Mouse (Mus musculus) cerebellum, adult 2 months (tissue): ENCODE results near the gene Fam166b. TPM values are rescaled to one million over a fixed set of nuclear protein-coding genes. Genes with fewer than 3 reads are reported as not detected.

Experiments
- DNase-seq, 2 experiments: peaks; one replicate each; pipeline ENCODE4 v3.0.0; 2021
- H3K27ac ChIP-seq: fragments of 200-500 bp; 2 replicates; pipeline ENCODE4 v1.5.1; 2012; ENCODE audit warnings: low read length, control low read depth, inconsistent platforms; ENCODE audit not compliant: insufficient read depth
- H3K27me3 ChIP-seq: fragments of 200-500 bp; 2 replicates; pipeline ENCODE4 v1.6.1; 2012; ENCODE audit warnings: inconsistent platforms, mild to moderate bottlenecking, low read length, moderate library complexity; ENCODE audit not compliant: control insufficient read depth, insufficient read depth
- H3K4me1 ChIP-seq: fragments of 200-500 bp; 2 replicates; pipeline ENCODE4 v1.6.1; 2011; ENCODE audit warnings: low read length; ENCODE audit not compliant: control insufficient read depth, insufficient read depth
- H3K4me3 ChIP-seq: fragments of 200-500 bp; replicated peaks from 2 replicates; pipeline ENCODE3; 2011; ENCODE audit warnings: mild to moderate bottlenecking, low read depth, low read length, control low read depth; ENCODE audit not compliant: insufficient read depth
- CTCF ChIP-seq: fragments of 200-500 bp; IDR thresholded peaks from 2 replicates; pipeline ENCODE4 v1.5.1; 2011; ENCODE audit warnings: low read depth, mild to moderate bottlenecking, control low read depth, low read length, moderate library complexity, borderline replicate concordance; ENCODE audit not compliant: insufficient read depth
- POLR2A ChIP-seq: fragments of 200-500 bp; IDR thresholded peaks from 2 replicates; pipeline ENCODE4 v1.6.1; 2011; ENCODE audit warnings: low read length, control low read depth, borderline replicate concordance; ENCODE audit not compliant: insufficient read depth
- WGBS: fragments of 180-500 bp; shearing (Covaris S2); methylation state at CpG from one replicate; pipeline ENCODE4 v1.1.7; 2018; 5-methylcytosine and 5-hydroxymethylcytosine counted together
- polyA plus RNA-seq: library from polyadenylated mRNA; depleted of rRNA; stranded (reverse); fragments of >200 nt; gene quantifications from 2 replicates; pipeline ENCODE4 v1.2.3, GENCODE M21; 2012

Fam166b gene
- polyA plus RNA-seq, 1 experiment = 0.87 TPM

- 74% methylated on average over 9 of the region's 9 CpGs for WGBS
- Histone ChIP-seq H3K27me3 (no peaks in the 10 kb centered on the region), H3K4me1 (no peaks in the 10 kb centered on the region), H3K27ac (no peak overlapping the region), H3K4me3 (no peak overlapping the region)
- TF ChIP-seq CTCF = no peak
- TF ChIP-seq POLR2A = no peak
- DNase-seq = no peak
Measured at GRCm38 (mm10) chr4:43419801-43420281, 9.1 kb downstream of the Fam166b start.

GRCm38 (mm10) chr4:43418973-43419656 lies 9.8 kb downstream of the Fam166b start:
- Histone ChIP-seq H3K4me1 (no peaks in the 10 kb centered on the region), H3K27me3 (no peaks in the 10 kb centered on the region), H3K4me3 (no peak overlapping the region), H3K27ac (no peak overlapping the region)
- no peak for DNase-seq
- no peak for TF ChIP-seq CTCF
- no peak for TF ChIP-seq POLR2A
- 41% methylated on average over 15 of the region's 15 CpGs for WGBS

GRCm38 (mm10) chr4:43418450-43418849 lies 10.5 kb downstream of the Fam166b start:
- TF ChIP-seq CTCF (no peak), POLR2A (no peak)
- 64% methylated on average over 4 of the region's 4 CpGs for WGBS
- no peak for DNase-seq
- Histone ChIP-seq H3K4me3 (no peak overlapping the region), H3K27me3 (no peaks in the 10 kb centered on the region), H3K4me1 (no peaks in the 10 kb centered on the region), H3K27ac (no peak overlapping the region)

- Histone ChIP-seq H3K27ac (no peak overlapping the region), H3K4me3 (no peak overlapping the region), H3K4me1 (no peaks in the 10 kb centered on the region), H3K27me3 (no peaks in the 10 kb centered on the region)
- DNase-seq = no peak
- 81% methylated on average over 16 of the region's 16 CpGs for WGBS
- TF ChIP-seq CTCF = no peak
- TF ChIP-seq POLR2A = no peak
Measured at GRCm38 (mm10) chr4:43417269-43418062, 11.5 kb downstream of the Fam166b start.

- no peak for TF ChIP-seq POLR2A
- TF ChIP-seq CTCF = no peak
- DNase-seq = no peak
- 95% methylated on average over 22 of the region's 22 CpGs for WGBS
- Histone ChIP-seq H3K27me3 (no peaks in the 10 kb centered on the region), H3K4me1 (no peaks in the 10 kb centered on the region), H3K27ac (no peak overlapping the region), H3K4me3 (no peak overlapping the region)
Measured at GRCm38 (mm10) chr4:43416071-43416490, 12.9 kb downstream of the Fam166b start.

GRCm38 (mm10) chr4:43415221-43416070 lies 13.5 kb downstream of the Fam166b start:
- Histone ChIP-seq H3K4me3 (no peak overlapping the region), H3K27ac (no peak overlapping the region), H3K27me3 (no peaks in the 10 kb centered on the region), H3K4me1 (no peaks in the 10 kb centered on the region)
- WGBS = 87% methylated on average over 29 of the region's 29 CpGs
- TF ChIP-seq POLR2A (no peak), CTCF (no peak)
- DNase-seq = no peak

- Histone ChIP-seq H3K27me3 (no peaks in the 10 kb centered on the region), H3K4me3 (no peak overlapping the region), H3K27ac (no peak overlapping the region), H3K4me1 (no peaks in the 10 kb centered on the region)
- TF ChIP-seq POLR2A = no peak
- TF ChIP-seq CTCF = no peak
- DNase-seq = no peak
- WGBS = 86% methylated on average over 14 of the region's 14 CpGs
Measured at GRCm38 (mm10) chr4:43414761-43415160, 14.2 kb downstream of the Fam166b start.
